Mouse (Mus musculus) embryonic facial prominence, embryonic 10.5 days (tissue): ENCODE measurements around the gene Lsamp. TPM values are rescaled to one million over a fixed set of nuclear protein-coding genes. Genes with fewer than 3 reads are reported as not detected.

Experiments
- DNase-seq: peaks from one replicate; pipeline ENCODE4 v3.0.0-alpha.2; 2017; ENCODE audit warnings: low spot score
- H3K27ac ChIP-seq: fragments of 300-500 bp; sonication (generic); replicated peaks from 2 replicates; pipeline ENCODE4 v1.5.1; 2016; ENCODE audit warnings: mild to moderate bottlenecking
- H3K27me3 ChIP-seq: fragments of 300-500 bp; sonication (generic); replicated peaks from 2 replicates; pipeline ENCODE4 v1.6.1; 2016; ENCODE audit warnings: low read depth, mild to moderate bottlenecking; ENCODE audit not compliant: poor library complexity, severe bottlenecking
- H3K36me3 ChIP-seq: fragments of 300-500 bp; sonication (generic); replicated peaks from 2 replicates; pipeline ENCODE4 v1.6.1; 2016; ENCODE audit warnings: mild to moderate bottlenecking, moderate library complexity
- H3K4me1 ChIP-seq: fragments of 300-500 bp; sonication (generic); 2 replicates; pipeline ENCODE4 v1.6.1; 2016
- H3K4me3 ChIP-seq: fragments of 300-500 bp; sonication (generic); 2 replicates; pipeline ENCODE4 v1.5.1; 2016; ENCODE audit warnings: mild to moderate bottlenecking, moderate library complexity
- H3K9me3 ChIP-seq: fragments of 300-500 bp; sonication (generic); 2 replicates; pipeline ENCODE4 v1.6.1; 2016; ENCODE audit warnings: mild to moderate bottlenecking
- WGBS: fragments of 180-500 bp; shearing (Covaris S2); methylation state at CpG from one replicate; pipeline ENCODE4 v1.1.7; 2016; 5-methylcytosine and 5-hydroxymethylcytosine counted together
- polyA plus RNA-seq: library from polyadenylated mRNA; unstranded; fragments of >200 nt; fragmentation: Nextera tagmentation; extraction: Ambion mirVana; gene quantifications from 2 replicates; pipeline ENCODE4 v1.2.1, GENCODE M21; 2016

Lsamp gene
- polyA plus RNA-seq, 1 experiment from 2014 or later = 6.3 TPM

GRCm38 (mm10) chr16:40652800-40653199 lies 668.6 kb downstream of the Lsamp start:
- no peak overlapping the region for H3K27ac ChIP-seq
- no peaks in the 10 kb centered on the region for H3K27me3 ChIP-seq
- no peaks in the 10 kb centered on the region for H3K36me3 ChIP-seq
- WGBS = 92% methylated on average over 5 of the region's 5 CpGs
- no peaks in the 10 kb centered on the region for H3K9me3 ChIP-seq
- DNase-seq = no peak
- peaks cover 3% of the 10 kb centered on the region; the same call in 1 of the 2 replicates for H3K4me1 ChIP-seq
- no peak overlapping the region for H3K4me3 ChIP-seq

GRCm38 (mm10) chr16:40653508-40653907 lies 669.3 kb downstream of the Lsamp start:
- no peaks in the 10 kb centered on the region for H3K27me3 ChIP-seq
- H3K36me3 ChIP-seq = no peaks in the 10 kb centered on the region
- H3K27ac ChIP-seq = no peak overlapping the region
- H3K4me1 ChIP-seq = peaks cover 3% of the 10 kb centered on the region; the same call in 1 of the 2 replicates
- H3K4me3 ChIP-seq = no peak overlapping the region
- 79% methylated on average over 1 of the region's 1 CpGs for WGBS
- no peak for DNase-seq
- no peaks in the 10 kb centered on the region for H3K9me3 ChIP-seq

GRCm38 (mm10) chr16:40656347-40656746 lies 672.2 kb downstream of the Lsamp start:
- DNase-seq = no peak
- Histone ChIP-seq H3K36me3 (no peaks in the 10 kb centered on the region), H3K4me3 (no peak overlapping the region), H3K27ac (no peak overlapping the region), H3K27me3 (no peaks in the 10 kb centered on the region), H3K4me1 (peaks cover 3% of the 10 kb centered on the region; the same call in 1 of the 2 replicates), H3K9me3 (no peaks in the 10 kb centered on the region)
- 87% methylated on average over 5 of the region's 5 CpGs for WGBS

- no peak overlapping the region for H3K27ac ChIP-seq
- H3K9me3 ChIP-seq = no peaks in the 10 kb centered on the region
- H3K4me1 ChIP-seq = peaks cover 3% of the 10 kb centered on the region; the same call in 1 of the 2 replicates
- no peak for DNase-seq
- 57% methylated on average over 6 of the region's 6 CpGs for WGBS
- H3K36me3 ChIP-seq = no peaks in the 10 kb centered on the region
- H3K4me3 ChIP-seq = no peak overlapping the region
- H3K27me3 ChIP-seq = no peaks in the 10 kb centered on the region
Measured at GRCm38 (mm10) chr16:40656871-40657270, 672.7 kb downstream of the Lsamp start.

GRCm38 (mm10) chr16:40685531-40685930 lies 701.4 kb downstream of the Lsamp start:
- Histone ChIP-seq H3K27me3 (no peaks in the 10 kb centered on the region), H3K4me3 (no peak overlapping the region), H3K9me3 (no peaks in the 10 kb centered on the region), H3K27ac (no peak overlapping the region), H3K4me1 (no peaks in the 10 kb centered on the region), H3K36me3 (no peaks in the 10 kb centered on the region)
- DNase-seq = no peak

GRCm38 (mm10) chr16:40692292-40692691 lies 708.1 kb downstream of the Lsamp start:
- no peaks in the 10 kb centered on the region for H3K4me1 ChIP-seq
- H3K36me3 ChIP-seq = no peaks in the 10 kb centered on the region
- WGBS = 40% methylated on average over 2 of the region's 2 CpGs

GRCm38 (mm10) chr16:40697253-40697652 lies 713.1 kb downstream of the Lsamp start:
- H3K4me3 ChIP-seq = no peak overlapping the region
- DNase-seq = no peak
- H3K27me3 ChIP-seq = no peaks in the 10 kb centered on the region
- no peak overlapping the region for H3K27ac ChIP-seq
- no peaks in the 10 kb centered on the region for H3K9me3 ChIP-seq
- H3K4me1 ChIP-seq = no peaks in the 10 kb centered on the region
- 89% methylated on average over 3 of the region's 3 CpGs for WGBS
- H3K36me3 ChIP-seq = no peaks in the 10 kb centered on the region

More at GRCm38 (mm10) chr16:40692292-40692691, 708.1 kb downstream of the Lsamp start:
- Histone ChIP-seq H3K27ac (no peak overlapping the region), H3K27me3 (no peaks in the 10 kb centered on the region), H3K4me3 (no peak overlapping the region), H3K9me3 (no peaks in the 10 kb centered on the region)
- no peak for DNase-seq

GRCm38 (mm10) chr16:40708558-40708957 lies 724.4 kb downstream of the Lsamp start:
- Histone ChIP-seq H3K9me3 (no peaks in the 10 kb centered on the region), H3K27ac (no peak overlapping the region), H3K4me3 (no peak overlapping the region), H3K36me3 (no peaks in the 10 kb centered on the region), H3K4me1 (no peaks in the 10 kb centered on the region), H3K27me3 (no peaks in the 10 kb centered on the region)
- 69% methylated on average over 2 of the region's 2 CpGs for WGBS
- DNase-seq = no peak

GRCm38 (mm10) chr16:40709574-40709973 lies 725.4 kb downstream of the Lsamp start:
- WGBS = 60% methylated on average over 4 of the region's 4 CpGs
- no peaks in the 10 kb centered on the region for H3K36me3 ChIP-seq

GRCm38 (mm10) chr16:40710068-40710467 lies 725.9 kb downstream of the Lsamp start:
- no peaks in the 10 kb centered on the region for H3K27me3 ChIP-seq
- no peaks in the 10 kb centered on the region for H3K4me1 ChIP-seq
- no peaks in the 10 kb centered on the region for H3K36me3 ChIP-seq
- H3K9me3 ChIP-seq = no peaks in the 10 kb centered on the region
- DNase-seq = peak; percentile 9
- 77% methylated on average over 3 of the region's 3 CpGs for WGBS
- no peak overlapping the region for H3K4me3 ChIP-seq
- no peak overlapping the region for H3K27ac ChIP-seq

More at GRCm38 (mm10) chr16:40709574-40709973, 725.4 kb downstream of the Lsamp start:
- Histone ChIP-seq H3K9me3 (no peaks in the 10 kb centered on the region), H3K4me3 (no peak overlapping the region), H3K27me3 (no peaks in the 10 kb centered on the region), H3K27ac (no peak overlapping the region), H3K4me1 (no peaks in the 10 kb centered on the region)
- DNase-seq = no peak

- H3K27me3 ChIP-seq = no peaks in the 10 kb centered on the region
- H3K4me3 ChIP-seq = no peak overlapping the region
- no peaks in the 10 kb centered on the region for H3K9me3 ChIP-seq
- no peak overlapping the region for H3K27ac ChIP-seq
- DNase-seq = no peak
- no peaks in the 10 kb centered on the region for H3K4me1 ChIP-seq
- H3K36me3 ChIP-seq = no peaks in the 10 kb centered on the region
- 86% methylated on average over 5 of the region's 5 CpGs for WGBS
Measured at GRCm38 (mm10) chr16:40710491-40710890, 726.3 kb downstream of the Lsamp start.

GRCm38 (mm10) chr16:40713725-40714124 lies 729.6 kb downstream of the Lsamp start:
- H3K4me1 ChIP-seq = no peaks in the 10 kb centered on the region
- 83% methylated on average over 3 of the region's 3 CpGs for WGBS
- H3K36me3 ChIP-seq = no peaks in the 10 kb centered on the region
- no peak overlapping the region for H3K4me3 ChIP-seq
- DNase-seq = no peak
- no peaks in the 10 kb centered on the region for H3K27me3 ChIP-seq
- H3K27ac ChIP-seq = no peak overlapping the region
- no peaks in the 10 kb centered on the region for H3K9me3 ChIP-seq

GRCm38 (mm10) chr16:40739015-40739414 lies 754.9 kb downstream of the Lsamp start:
- no peak overlapping the region for H3K4me3 ChIP-seq
- H3K27me3 ChIP-seq = no peaks in the 10 kb centered on the region
- no peaks in the 10 kb centered on the region for H3K9me3 ChIP-seq
- DNase-seq = peak; percentile 75
- H3K4me1 ChIP-seq = no peaks in the 10 kb centered on the region
- H3K36me3 ChIP-seq = no peaks in the 10 kb centered on the region
- H3K27ac ChIP-seq = no peak overlapping the region
- 36% methylated on average over 6 of the region's 6 CpGs for WGBS

- H3K36me3 ChIP-seq = no peaks in the 10 kb centered on the region
- no peaks in the 10 kb centered on the region for H3K9me3 ChIP-seq
- H3K4me3 ChIP-seq = no peak overlapping the region
- H3K4me1 ChIP-seq = no peaks in the 10 kb centered on the region
- DNase-seq = no peak
- 80% methylated on average over 6 of the region's 6 CpGs for WGBS
- no peaks in the 10 kb centered on the region for H3K27me3 ChIP-seq
- no peak overlapping the region for H3K27ac ChIP-seq
Measured at GRCm38 (mm10) chr16:40739771-40740170, 755.6 kb downstream of the Lsamp start.
